Mouse (Mus musculus) neural tube, embryonic 11.5 days (tissue): Measurements from ENCODE around the gene Gm43064. TPM values are rescaled to one million over a fixed set of nuclear protein-coding genes. Genes with fewer than 3 reads are reported as not detected.
"Not testable (repeated sequence)": the region's sequence is repeated elsewhere in the genome, so short reads cannot be mapped to it uniquely, and the experiment has no call there.

Experiments
- ATAC-seq: fragments of 200-750 bp; cut with Nextera tagmentation; 2 replicates; pipeline ENCODE4 v1.8.0; 2017; ENCODE audit warnings: moderate number of reproducible peaks, mild to moderate bottlenecking, moderate TSS enrichment, moderate library complexity; ENCODE audit not compliant: insufficient read depth, low FRiP score, low TSS enrichment
- DNase-seq: peaks from one replicate; pipeline ENCODE4 v3.0.0-alpha.2; 2015; ENCODE audit warnings: low spot score
- H3K27ac ChIP-seq: fragments of 300-500 bp; sonication (generic); 2 replicates; pipeline ENCODE4 v1.5.1; 2014; ENCODE audit warnings: low read depth, mild to moderate bottlenecking, low read length
- H3K27me3 ChIP-seq: fragments of 300-500 bp; sonication (generic); 2 replicates; pipeline ENCODE4 v1.6.1; 2014; ENCODE audit warnings: mild to moderate bottlenecking, low read length, mixed read lengths; ENCODE audit not compliant: control insufficient read depth, insufficient read depth
- H3K36me3 ChIP-seq: fragments of 300-500 bp; sonication (generic); 2 replicates; pipeline ENCODE4 v1.6.1; 2014; ENCODE audit warnings: mild to moderate bottlenecking, low read length, moderate library complexity, mixed read lengths; ENCODE audit not compliant: control insufficient read depth, insufficient read depth
- H3K4me1 ChIP-seq: fragments of 300-500 bp; sonication (generic); 2 replicates; pipeline ENCODE4 v1.6.1; 2014; ENCODE audit warnings: low read length, mixed read lengths; ENCODE audit not compliant: control insufficient read depth, insufficient read depth
- H3K4me2 ChIP-seq: fragments of 300-500 bp; sonication (generic); 2 replicates; pipeline ENCODE4 v1.6.1; 2014; ENCODE audit warnings: low read depth, mild to moderate bottlenecking, moderate library complexity
- H3K4me3 ChIP-seq: fragments of 300-500 bp; sonication (generic); 2 replicates; pipeline ENCODE4 v1.5.1; 2014; ENCODE audit warnings: low read depth, low read length
- H3K9ac ChIP-seq: fragments of 300-500 bp; sonication (generic); 2 replicates; pipeline ENCODE4 v1.6.1; 2014; ENCODE audit warnings: mild to moderate bottlenecking, low read length
- H3K9me3 ChIP-seq: fragments of 300-500 bp; sonication (generic); 2 replicates; pipeline ENCODE4 v1.6.1; 2016; ENCODE audit warnings: low read length; ENCODE audit not compliant: control insufficient read depth
- WGBS: fragments of 180-500 bp; shearing (Covaris S2); extraction: QIAGEN DNeasy Blood & Tissue Kit; methylation state at CpG from one replicate; pipeline ENCODE4 v1.1.7; 2014; 5-methylcytosine and 5-hydroxymethylcytosine counted together
- polyA plus RNA-seq: library from polyadenylated mRNA; unstranded; fragments of >200 nt; fragmentation: Nextera tagmentation; extraction: Ambion mirVana; gene quantifications from 2 replicates; pipeline ENCODE4 v1.2.1, GENCODE M21; 2014

Gm43064 gene
- polyA plus RNA-seq, 1 experiment from 2014 or later, result 0.19 TPM

GRCm38 (mm10) chr3:103791230-103792110 lies 17.9 kb upstream of the Gm43064 start, which contains the start of gene Hipk1:
Gene Hipk1 (minus strand): TSS chr3:103791563.
- WGBS, result 10% methylated on average over 48 of the region's 49 CpGs
- H3K9ac ChIP-seq, result peak within 1 kb of the TSS; percentile 90
- no peaks in the 10 kb centered on the region for H3K9me3 ChIP-seq

GRCm38 (mm10) chr3:103792111-103792406 lies 17.3 kb upstream of the Gm43064 start:
- H3K27ac ChIP-seq, H3K4me1 ChIP-seq, H3K4me3 ChIP-seq, H3K36me3 ChIP-seq, DNase-seq, H3K9me3 ChIP-seq, H3K9ac ChIP-seq, ATAC-seq, H3K27me3 ChIP-seq: not testable (repeated sequence)
- 73% methylated on average over 5 of the region's 5 CpGs for WGBS
- H3K4me2 ChIP-seq, result peak overlapping the region; percentile 72; the same call in 1 of the 2 replicates

More at GRCm38 (mm10) chr3:103791230-103792110, 17.9 kb upstream of the Gm43064 start, which contains the start of gene Hipk1:
- H3K4me3 ChIP-seq, result peak within 1 kb of the TSS; percentile 98
- no peaks in the 10 kb centered on the region for H3K36me3 ChIP-seq
- H3K27me3 ChIP-seq, result no peaks in the 10 kb centered on the region
- peak within 1 kb of the TSS; percentile 72 for H3K4me2 ChIP-seq
- DNase-seq (peak; percentile 93), ATAC-seq (peak; percentile 97)
- peak within 1 kb of the TSS; percentile 87 for H3K27ac ChIP-seq
- H3K4me1 ChIP-seq, result no peaks in the 10 kb centered on the region

- no peak overlapping the region for H3K9ac ChIP-seq
- ATAC-seq (no peak), DNase-seq (no peak)
- H3K4me1 ChIP-seq, result no peaks in the 10 kb centered on the region
- no peak overlapping the region for H3K4me2 ChIP-seq
- no peak overlapping the region for H3K4me3 ChIP-seq
- no peaks in the 10 kb centered on the region for H3K9me3 ChIP-seq
- H3K27ac ChIP-seq, result no peak overlapping the region
- 82% methylated on average over 1 of the region's 1 CpGs for WGBS
- H3K27me3 ChIP-seq, result no peaks in the 10 kb centered on the region
- H3K36me3 ChIP-seq, result no peaks in the 10 kb centered on the region
These were observed 16.8 kb upstream of the Gm43064 start for GRCm38 (mm10) chr3:103792566-103792965.

GRCm38 (mm10) chr3:103796389-103796788 lies 13.0 kb upstream of the Gm43064 start:
- DNase-seq (no peak), ATAC-seq (no peak)
- H3K4me3 ChIP-seq, result no peak overlapping the region
- H3K27me3 ChIP-seq, result no peaks in the 10 kb centered on the region
- H3K4me2 ChIP-seq, result no peak overlapping the region
- no peaks in the 10 kb centered on the region for H3K4me1 ChIP-seq
- H3K9ac ChIP-seq, result no peak overlapping the region
- 66% methylated on average over 2 of the region's 2 CpGs for WGBS
- H3K9me3 ChIP-seq, result no peaks in the 10 kb centered on the region
- H3K36me3 ChIP-seq, result no peaks in the 10 kb centered on the region
- no peak overlapping the region for H3K27ac ChIP-seq

- no peak overlapping the region for H3K4me3 ChIP-seq
- 82% methylated on average over 2 of the region's 2 CpGs for WGBS
- H3K27ac ChIP-seq, result no peak overlapping the region
- no peaks in the 10 kb centered on the region for H3K27me3 ChIP-seq
- no peaks in the 10 kb centered on the region for H3K9me3 ChIP-seq
- DNase-seq (no peak), ATAC-seq (no peak)
- no peaks in the 10 kb centered on the region for H3K4me1 ChIP-seq
- H3K9ac ChIP-seq, result no peak overlapping the region
- no peak overlapping the region for H3K4me2 ChIP-seq
- H3K36me3 ChIP-seq, result peaks cover 8% of the 10 kb centered on the region
These were observed 9.9 kb upstream of the Gm43064 start for GRCm38 (mm10) chr3:103799507-103799906.

- Histone ChIP-seq H3K9me3 (no peaks in the 10 kb centered on the region), H3K36me3 (peaks cover 8% of the 10 kb centered on the region), H3K4me2 (no peak overlapping the region), H3K27ac (no peak overlapping the region), H3K4me1 (no peaks in the 10 kb centered on the region), H3K9ac (no peak overlapping the region), H3K4me3 (no peak overlapping the region), H3K27me3 (no peaks in the 10 kb centered on the region)
- no peak for ATAC-seq
- DNase-seq, result no peak
- WGBS, result 86% methylated on average over 10 of the region's 10 CpGs
These were observed 7.5 kb upstream of the Gm43064 start for GRCm38 (mm10) chr3:103801631-103802531.

GRCm38 (mm10) chr3:103802861-103803260 lies 6.5 kb upstream of the Gm43064 start:
- H3K36me3 ChIP-seq, result peaks cover 8% of the 10 kb centered on the region
- H3K9me3 ChIP-seq, result no peaks in the 10 kb centered on the region
- ATAC-seq, result no peak
- no peak overlapping the region for H3K4me2 ChIP-seq
- 92% methylated on average over 8 of the region's 8 CpGs for WGBS
- no peaks in the 10 kb centered on the region for H3K4me1 ChIP-seq
- H3K27me3 ChIP-seq, result no peaks in the 10 kb centered on the region
- no peak for DNase-seq
- no peak overlapping the region for H3K27ac ChIP-seq
- no peak overlapping the region for H3K4me3 ChIP-seq
- H3K9ac ChIP-seq, result no peak overlapping the region

- WGBS, result 90% methylated on average over 1 of the region's 1 CpGs
- H3K36me3 ChIP-seq, result peaks cover 8% of the 10 kb centered on the region
- H3K4me1 ChIP-seq, result peaks cover 4% of the 10 kb centered on the region; the same call in 1 of the 2 replicates
These were observed 3.7 kb upstream of the Gm43064 start for GRCm38 (mm10) chr3:103805671-103806070.

More at GRCm38 (mm10) chr3:103805671-103806070, 3.7 kb upstream of the Gm43064 start:
- Histone ChIP-seq H3K27ac (no peak overlapping the region), H3K27me3 (no peaks in the 10 kb centered on the region), H3K4me2 (no peak overlapping the region), H3K4me3 (no peak overlapping the region), H3K9ac (no peak overlapping the region), H3K9me3 (no peaks in the 10 kb centered on the region)
- DNase-seq (no peak), ATAC-seq (no peak)
